Mouse (Mus musculus) adrenal gland, postnatal 4 days (tissue): Measurements from ENCODE around the gene Gm20388. TPM values are rescaled to one million over a fixed set of nuclear protein-coding genes. Genes with fewer than 3 reads are reported as not detected.
"Not testable (repeated sequence)": the region's sequence is repeated elsewhere in the genome, so short reads cannot be mapped to it uniquely, and the experiment has no call there.

Source experiments
- DNase-seq, 2 experiments: peaks; one replicate each; pipeline ENCODE4 v3.0.0; 2021 to 2022; ENCODE audit warnings: low spot score in 2 of 2, mixed read lengths in 2 of 2
- total RNA-seq, 2 experiments: library from RNA; stranded (reverse); gene quantifications; 2 replicates each; pipeline ENCODE4 v1.2.3; 2021

Gene Gm20388
- total RNA-seq, 2 experiments from 2014 or later: 8.8 TPM; not detected in 1

GRCm38 (mm10) chr8:120719586-120720236 lies 809.1 kb downstream of the Gm20388 start:
- DNase-seq: no peak

GRCm38 (mm10) chr8:120723025-120723424 lies 812.4 kb downstream of the Gm20388 start:
- DNase-seq: no peak

GRCm38 (mm10) chr8:120724096-120724495 lies 813.5 kb downstream of the Gm20388 start:
- DNase-seq: not testable (repeated sequence)

- DNase-seq: no peak
These were observed 814.4 kb downstream of the Gm20388 start for GRCm38 (mm10) chr8:120724816-120725575.

- DNase-seq: no peak
These were observed 814.9 kb downstream of the Gm20388 start for GRCm38 (mm10) chr8:120725576-120725950.

GRCm38 (mm10) chr8:120726051-120726450 lies 815.4 kb downstream of the Gm20388 start:
- no peak for DNase-seq

- DNase-seq: no peak
These were observed 818.0 kb downstream of the Gm20388 start for GRCm38 (mm10) chr8:120728488-120729160.

- DNase-seq: no peak
These were observed 820.9 kb downstream of the Gm20388 start for GRCm38 (mm10) chr8:120731582-120731981.

- no peak for DNase-seq
These were observed 821.4 kb downstream of the Gm20388 start for GRCm38 (mm10) chr8:120732068-120732467.

GRCm38 (mm10) chr8:120735770-120736481 lies 825.3 kb downstream of the Gm20388 start, which contains the start of gene Irf8:
Gene Irf8 (plus strand): TSS chr8:120736358.
- DNase-seq: peak; percentile 63 to 74

- no peak for DNase-seq
These were observed 825.8 kb downstream of the Gm20388 start for GRCm38 (mm10) chr8:120736486-120736885.

- DNase-seq: no peak
These were observed 826.5 kb downstream of the Gm20388 start for GRCm38 (mm10) chr8:120737166-120737565.

- DNase-seq: no peak
These were observed 828.1 kb downstream of the Gm20388 start for GRCm38 (mm10) chr8:120738771-120739170.

- DNase-seq: no peak
These were observed 828.9 kb downstream of the Gm20388 start for GRCm38 (mm10) chr8:120739526-120739925.

GRCm38 (mm10) chr8:120740579-120740978 lies 829.9 kb downstream of the Gm20388 start:
- no peak for DNase-seq

- DNase-seq: no peak
These were observed 830.4 kb downstream of the Gm20388 start for GRCm38 (mm10) chr8:120741001-120741400.

GRCm38 (mm10) chr8:120741815-120742530 lies 831.3 kb downstream of the Gm20388 start:
- no peak for DNase-seq

GRCm38 (mm10) chr8:120743149-120743897 lies 832.7 kb downstream of the Gm20388 start:
- no peak for DNase-seq

- no peak for DNase-seq
These were observed 833.3 kb downstream of the Gm20388 start for GRCm38 (mm10) chr8:120743898-120744290.

GRCm38 (mm10) chr8:120744448-120744847 lies 833.8 kb downstream of the Gm20388 start:
- no peak for DNase-seq
